Mouse (Mus musculus) kidney, postnatal 0 days (tissue): ENCODE measurements around the gene Ptx3. TPM values are rescaled to one million over a fixed set of nuclear protein-coding genes. Genes with fewer than 3 reads are reported as not detected.
"Not testable (repeated sequence)": the region's sequence is repeated elsewhere in the genome, so short reads cannot be mapped to it uniquely, and the experiment has no call there.

ENCODE experiments used
- ATAC-seq: fragments of 200-750 bp; cut with Nextera tagmentation; replicated peaks from 2 replicates; pipeline ENCODE4 v1.8.0; 2017; ENCODE audit warnings: low read depth, moderate number of reproducible peaks, moderate TSS enrichment, moderate library complexity; ENCODE audit not compliant: low FRiP score
- DNase-seq: peaks from one replicate; pipeline ENCODE4 v3.0.0-alpha.2; 2016; ENCODE audit warnings: low spot score
- H3K27ac ChIP-seq: fragments of 300-500 bp; sonication (generic); 2 replicates; pipeline ENCODE4 v1.5.1; 2014; ENCODE audit warnings: mild to moderate bottlenecking
- H3K27me3 ChIP-seq: fragments of 300-500 bp; sonication (generic); 2 replicates; pipeline ENCODE4 v1.6.1; 2014; ENCODE audit warnings: low read length, mixed read lengths; ENCODE audit not compliant: insufficient read depth
- H3K36me3 ChIP-seq: fragments of 300-500 bp; sonication (generic); 2 replicates; pipeline ENCODE4 v1.6.1; 2014; ENCODE audit warnings: low read length, mixed read lengths; ENCODE audit not compliant: insufficient read depth
- H3K4me1 ChIP-seq: fragments of 300-500 bp; sonication (generic); replicated peaks from 2 replicates; pipeline ENCODE4 v1.6.1; 2014; ENCODE audit warnings: antibody characterized with exemption, low read length, mixed read lengths; ENCODE audit not compliant: insufficient read depth
- H3K4me2 ChIP-seq: fragments of 300-500 bp; sonication (generic); 2 replicates; pipeline ENCODE4 v1.6.1; 2014; ENCODE audit warnings: mild to moderate bottlenecking, low read length, moderate library complexity, mixed read lengths
- H3K4me3 ChIP-seq: fragments of 300-500 bp; sonication (generic); replicated peaks from 2 replicates; pipeline ENCODE4 v1.5.1; 2014; ENCODE audit warnings: low read depth, low read length
- H3K9ac ChIP-seq: fragments of 300-500 bp; sonication (generic); 2 replicates; pipeline ENCODE4 v1.6.1; 2014; ENCODE audit warnings: low read depth, low read length
- H3K9me3 ChIP-seq: fragments of 300-500 bp; sonication (generic); replicated peaks from 2 replicates; pipeline ENCODE4 v1.6.1; 2016; ENCODE audit warnings: low read length, inconsistent platforms, mixed read lengths
- CTCF ChIP-seq: IDR thresholded peaks from 2 replicates; pipeline ENCODE4 v1.5.1; 2016; ENCODE audit warnings: antibody characterized with exemption, low read depth, mild to moderate bottlenecking, moderate library complexity
- WGBS: fragments of 180-500 bp; shearing (Covaris S2); extraction: QIAGEN DNeasy Blood & Tissue Kit; methylation state at CpG from one replicate; pipeline ENCODE4 v1.1.7; 2014; 5-methylcytosine and 5-hydroxymethylcytosine counted together
- polyA plus RNA-seq: library from polyadenylated mRNA; unstranded; fragments of >200 nt; fragmentation: Nextera tagmentation; extraction: Ambion mirVana; gene quantifications from 2 replicates; pipeline ENCODE4 v1.2.1, GENCODE M21; 2015

Ptx3 gene
- polyA plus RNA-seq, 1 experiment from 2014 or later: 11.2 TPM

- H3K27me3 ChIP-seq: no peaks in the 10 kb centered on the region
- 51% methylated on average over 8 of the region's 8 CpGs for WGBS
- ATAC-seq (no peak), DNase-seq (peak; percentile 76)
- no peaks in the 10 kb centered on the region for H3K4me1 ChIP-seq
- TF ChIP-seq CTCF: no peak
- H3K36me3 ChIP-seq: no peaks in the 10 kb centered on the region
- H3K9ac ChIP-seq: no peak overlapping the region
- H3K4me2 ChIP-seq: no peak overlapping the region
- no peak overlapping the region for H3K27ac ChIP-seq
- H3K9me3 ChIP-seq: no peaks in the 10 kb centered on the region
- no peak overlapping the region for H3K4me3 ChIP-seq
Observed at GRCm38 (mm10) chr3:66215759-66216158, 4.0 kb upstream of the Ptx3 start.

DNA sequence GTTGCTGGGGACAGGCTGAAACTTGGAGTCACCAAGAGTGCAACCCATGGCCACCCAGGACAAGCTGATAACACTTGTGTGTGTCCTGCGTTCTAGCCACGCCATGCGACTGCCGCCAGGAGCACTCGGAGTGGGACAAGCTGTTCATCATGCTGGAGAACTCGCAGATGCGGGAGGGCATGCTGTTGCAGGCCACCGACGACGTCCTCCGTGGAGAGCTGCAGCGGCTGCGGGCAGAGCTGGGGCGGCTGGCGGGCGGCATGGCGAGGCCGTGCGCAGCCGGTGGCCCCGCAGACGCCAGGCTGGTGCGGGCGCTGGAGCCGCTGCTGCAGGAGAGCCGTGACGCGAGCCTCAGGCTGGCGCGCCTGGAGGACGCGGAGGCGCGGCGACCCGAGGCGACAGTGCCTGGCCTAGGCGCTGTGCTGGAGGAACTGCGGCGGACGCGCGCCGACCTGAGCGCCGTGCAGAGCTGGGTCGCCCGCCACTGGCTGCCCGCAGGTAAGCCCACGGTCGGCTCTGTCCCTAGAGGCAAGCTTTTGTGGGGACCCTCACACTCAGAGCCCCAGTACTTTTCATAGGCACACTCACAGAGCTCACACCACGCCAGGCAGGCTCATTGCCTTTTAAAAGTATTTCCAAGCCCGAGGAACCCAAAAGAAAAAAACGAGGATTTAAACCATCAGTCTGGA, 988 bp downstream of the Ptx3 start:
- ATAC-seq (peak; percentile 73), DNase-seq (peak; percentile 53)
- 2% methylated on average over 49 of the region's 54 CpGs for WGBS
- no peaks in the 10 kb centered on the region for H3K27me3 ChIP-seq
- no peaks in the 10 kb centered on the region for H3K9me3 ChIP-seq
- H3K4me1 ChIP-seq: no peaks in the 10 kb centered on the region
- H3K36me3 ChIP-seq: no peaks in the 10 kb centered on the region
- peak overlapping the region; percentile 60 for H3K27ac ChIP-seq
- peak overlapping the region; percentile 94 for H3K4me2 ChIP-seq
- peak overlapping the region; percentile 63 for H3K9ac ChIP-seq
- H3K4me3 ChIP-seq: peak overlapping the region; percentile 55
- no peak for TF ChIP-seq CTCF

- Histone ChIP-seq H3K36me3 (no peaks in the 10 kb centered on the region), H3K4me3 (peak overlapping the region; percentile 55), H3K27me3 (no peaks in the 10 kb centered on the region), H3K4me2 (peak overlapping the region; percentile 94), H3K4me1 (no peaks in the 10 kb centered on the region), H3K9me3 (no peaks in the 10 kb centered on the region), H3K9ac (peak overlapping the region; percentile 63; the same call in 1 of the 2 replicates), H3K27ac (peak overlapping the region; percentile 60)
- TF ChIP-seq CTCF: no peak
- peak; percentile 71 for ATAC-seq
- WGBS: under 1% methylated on average over 11 of the region's 11 CpGs
- peak; percentile 88 for DNase-seq
Observed at GRCm38 (mm10) chr3:66221243-66221611, 1.5 kb downstream of the Ptx3 start.

DNA sequence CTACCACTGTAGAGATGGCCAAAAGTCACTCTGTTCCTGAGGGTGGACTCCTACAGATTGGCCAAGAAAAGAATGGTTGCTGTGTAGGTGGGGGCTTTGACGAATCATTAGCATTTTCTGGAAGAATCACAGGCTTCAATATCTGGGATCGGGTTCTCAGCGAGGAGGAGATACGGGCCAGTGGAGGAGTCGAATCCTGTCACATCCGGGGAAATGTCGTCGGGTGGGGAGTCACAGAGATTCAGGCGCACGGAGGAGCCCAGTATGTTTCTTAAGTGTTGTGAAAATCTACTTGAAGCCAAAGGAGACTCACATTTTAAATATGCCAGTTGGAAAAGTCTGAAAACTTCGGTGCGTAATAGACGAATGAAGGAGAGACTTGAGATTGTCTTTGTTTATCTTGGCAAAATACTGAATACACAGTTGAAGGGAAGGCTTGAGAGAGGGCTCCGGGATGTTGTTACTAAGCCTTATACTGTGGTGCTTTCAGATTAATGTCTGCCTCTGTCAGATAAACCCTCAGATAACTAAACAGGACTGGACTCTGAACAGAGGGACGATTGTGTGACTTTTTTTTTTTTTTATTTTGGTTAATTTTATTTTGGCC, 5.3 kb downstream of the Ptx3 start:
- H3K27ac ChIP-seq: no peak overlapping the region
- no peaks in the 10 kb centered on the region for H3K4me1 ChIP-seq
- 47% methylated on average over 15 of the region's 15 CpGs for WGBS
- no peak for ATAC-seq
- no peak overlapping the region for H3K4me3 ChIP-seq
- no peak overlapping the region for H3K9ac ChIP-seq
- no peak for TF ChIP-seq CTCF
- no peaks in the 10 kb centered on the region for H3K27me3 ChIP-seq
- H3K4me2 ChIP-seq: no peak overlapping the region
- no peaks in the 10 kb centered on the region for H3K36me3 ChIP-seq
- no peaks in the 10 kb centered on the region for H3K9me3 ChIP-seq
- peak; percentile 44 for DNase-seq

- peak; percentile 75 for TF ChIP-seq CTCF
- WGBS: 41% methylated on average over 4 of the region's 4 CpGs
- not testable (repeated sequence) for H3K4me3 ChIP-seq, H3K36me3 ChIP-seq, H3K27me3 ChIP-seq, H3K4me1 ChIP-seq, H3K9me3 ChIP-seq, ATAC-seq, H3K4me2 ChIP-seq, H3K27ac ChIP-seq, H3K9ac ChIP-seq
- DNase-seq: peak; percentile 66
Observed at GRCm38 (mm10) chr3:66236234-66236871, 16.6 kb downstream of the Ptx3 start.

- no peak for DNase-seq
Observed at GRCm38 (mm10) chr3:66240476-66240875, 20.8 kb downstream of the Ptx3 start.

More at GRCm38 (mm10) chr3:66240476-66240875, 20.8 kb downstream of the Ptx3 start:
- no peak for TF ChIP-seq CTCF
- Histone ChIP-seq H3K27ac (no peak overlapping the region), H3K9ac (no peak overlapping the region), H3K27me3 (no peaks in the 10 kb centered on the region), H3K36me3 (peaks cover 4% of the 10 kb centered on the region; the same call in 1 of the 2 replicates), H3K4me3 (no peak overlapping the region), H3K4me1 (no peaks in the 10 kb centered on the region), H3K4me2 (no peak overlapping the region), H3K9me3 (no peaks in the 10 kb centered on the region)
- no peak for ATAC-seq
